Mouse (Mus musculus) stomach, embryonic 15.5 days (tissue): Measurements from ENCODE around the gene Guca1b. TPM values are rescaled to one million over a fixed set of nuclear protein-coding genes. Genes with fewer than 3 reads are reported as not detected.
"Not testable (repeated sequence)": the region's sequence is repeated elsewhere in the genome, so short reads cannot be mapped to it uniquely, and the experiment has no call there.

Experiments
- ATAC-seq: fragments of 200-750 bp; cut with Nextera tagmentation; 2 replicates; pipeline ENCODE4 v1.8.0; 2017; ENCODE audit warnings: low read depth, moderate number of reproducible peaks, moderate TSS enrichment; ENCODE audit not compliant: insufficient read depth, low FRiP score
- H3K27ac ChIP-seq: fragments of 300-500 bp; sonication (generic); 2 replicates; pipeline ENCODE4 v1.5.1; 2015; ENCODE audit warnings: mild to moderate bottlenecking, inconsistent platforms
- H3K27me3 ChIP-seq: fragments of 300-500 bp; sonication (generic); replicated peaks from 2 replicates; pipeline ENCODE4 v1.6.1; 2015; ENCODE audit warnings: inconsistent platforms
- H3K36me3 ChIP-seq: fragments of 300-500 bp; sonication (generic); 2 replicates; pipeline ENCODE4 v1.6.1; 2015; ENCODE audit warnings: inconsistent platforms
- H3K4me1 ChIP-seq: fragments of 300-500 bp; sonication (generic); 2 replicates; pipeline ENCODE4 v1.6.1; 2015; ENCODE audit warnings: inconsistent platforms
- H3K4me2 ChIP-seq: fragments of 300-500 bp; sonication (generic); 2 replicates; pipeline ENCODE4 v1.6.1; 2015; ENCODE audit warnings: mild to moderate bottlenecking, inconsistent platforms
- H3K4me3 ChIP-seq: fragments of 300-500 bp; sonication (generic); replicated peaks from 2 replicates; pipeline ENCODE4 v1.5.1; 2015; ENCODE audit warnings: inconsistent platforms
- H3K9ac ChIP-seq: fragments of 300-500 bp; sonication (generic); 2 replicates; pipeline ENCODE4 v1.6.1; 2015; ENCODE audit warnings: inconsistent platforms
- H3K9me3 ChIP-seq: fragments of 300-500 bp; sonication (generic); 2 replicates; pipeline ENCODE4 v1.6.1; 2016; ENCODE audit warnings: inconsistent platforms
- WGBS: fragments of 180-500 bp; shearing (Covaris S2); methylation state at CpG from one replicate; pipeline ENCODE4 v1.1.7; 2015; 5-methylcytosine and 5-hydroxymethylcytosine counted together
- polyA plus RNA-seq: library from polyadenylated mRNA; unstranded; fragments of >200 nt; fragmentation: Nextera tagmentation; extraction: Ambion mirVana; gene quantifications from 2 replicates; pipeline ENCODE4 v1.2.1, GENCODE M21; 2015

The Guca1b gene
- polyA plus RNA-seq, 1 experiment from 2014 or later, result 0.46 TPM

DNA sequence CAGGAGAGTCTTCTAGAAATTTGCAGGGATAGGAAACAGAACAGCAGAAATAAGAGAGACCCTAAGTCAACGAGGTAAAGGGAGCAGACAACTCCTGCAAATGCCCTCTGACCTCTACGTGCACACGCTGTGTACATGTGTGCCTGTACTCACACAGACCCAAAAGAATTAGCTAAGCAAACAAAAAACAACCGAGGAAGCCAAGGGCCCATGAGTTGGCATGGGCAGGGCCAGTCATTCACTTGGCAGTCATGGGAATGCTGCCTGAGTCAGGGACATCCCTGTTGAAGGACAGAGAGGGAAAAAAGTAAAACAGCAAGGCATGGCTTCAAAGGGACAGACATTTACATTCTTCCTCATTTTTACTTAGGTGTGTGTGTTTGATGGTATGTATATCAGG is 1.9 kb upstream of the Guca1b start:
- Histone ChIP-seq H3K9ac (no peak overlapping the region), H3K27ac (no peak overlapping the region), H3K4me3 (no peak overlapping the region), H3K4me1 (no peaks in the 10 kb centered on the region), H3K27me3 (no peaks in the 10 kb centered on the region), H3K4me2 (no peak overlapping the region), H3K36me3 (peaks cover 20% of the 10 kb centered on the region; the same call in 1 of the 2 replicates), H3K9me3 (no peaks in the 10 kb centered on the region)
- no peak for ATAC-seq
- 80% methylated on average over 4 of the region's 4 CpGs for WGBS

DNA sequence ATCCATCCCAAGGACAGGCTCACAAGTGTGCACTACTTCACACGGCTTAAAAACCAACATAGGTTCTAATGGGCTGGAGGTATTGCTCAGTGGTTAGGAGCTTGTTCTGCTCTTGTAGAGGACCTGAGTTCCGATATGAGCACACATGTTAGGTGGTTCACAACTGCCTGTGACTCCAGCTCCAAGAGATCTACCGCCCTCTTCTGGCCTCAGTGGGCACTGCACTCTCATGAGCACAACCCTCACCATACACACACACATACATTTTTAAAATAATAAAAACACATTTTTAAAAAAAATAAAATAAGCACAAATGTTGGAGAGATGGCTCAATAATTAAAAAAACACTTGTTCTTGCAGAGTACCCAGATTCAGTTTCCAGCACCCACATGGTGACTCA is 1.1 kb upstream of the Guca1b start:
- H3K9ac ChIP-seq, result no peak overlapping the region
- no peak for ATAC-seq
- 83% methylated on average over 3 of the region's 3 CpGs for WGBS

DNA sequence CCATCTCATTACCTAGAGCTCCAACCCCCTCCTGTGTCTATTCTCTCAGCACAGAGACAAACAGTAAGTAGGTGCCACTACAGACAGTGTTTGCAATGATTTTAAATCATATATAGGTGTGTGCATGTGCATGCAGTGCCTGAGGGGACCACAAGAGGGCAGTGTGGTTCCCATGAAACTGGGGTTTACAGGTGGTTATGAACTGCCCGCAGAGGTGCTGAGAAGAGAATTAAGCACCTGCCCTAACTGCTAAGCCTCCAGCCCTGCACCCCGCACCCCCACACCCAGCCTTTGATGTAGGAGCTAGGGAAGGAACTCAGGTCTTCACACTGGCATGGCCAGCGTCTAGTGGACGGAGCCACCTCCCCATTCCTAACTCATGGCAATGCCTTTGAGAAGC is 1.5 kb downstream of the Guca1b start:
- Histone ChIP-seq H3K4me2 (no peak overlapping the region), H3K9me3 (no peaks in the 10 kb centered on the region), H3K36me3 (no peaks in the 10 kb centered on the region), H3K9ac (no peak overlapping the region), H3K4me3 (no peak overlapping the region), H3K27me3 (no peaks in the 10 kb centered on the region), H3K4me1 (no peaks in the 10 kb centered on the region), H3K27ac (no peak overlapping the region)
- no peak for ATAC-seq
- WGBS, result 50% methylated on average over 4 of the region's 4 CpGs

More for the DNA sequence above, 1.1 kb upstream of the Guca1b start:
- no peak overlapping the region for H3K4me2 ChIP-seq
- no peak overlapping the region for H3K27ac ChIP-seq
- H3K4me1 ChIP-seq, result no peaks in the 10 kb centered on the region
- H3K9me3 ChIP-seq, result no peaks in the 10 kb centered on the region
- no peaks in the 10 kb centered on the region for H3K27me3 ChIP-seq
- no peak overlapping the region for H3K4me3 ChIP-seq
- peaks cover 15% of the 10 kb centered on the region; the same call in 1 of the 2 replicates for H3K36me3 ChIP-seq

DNA sequence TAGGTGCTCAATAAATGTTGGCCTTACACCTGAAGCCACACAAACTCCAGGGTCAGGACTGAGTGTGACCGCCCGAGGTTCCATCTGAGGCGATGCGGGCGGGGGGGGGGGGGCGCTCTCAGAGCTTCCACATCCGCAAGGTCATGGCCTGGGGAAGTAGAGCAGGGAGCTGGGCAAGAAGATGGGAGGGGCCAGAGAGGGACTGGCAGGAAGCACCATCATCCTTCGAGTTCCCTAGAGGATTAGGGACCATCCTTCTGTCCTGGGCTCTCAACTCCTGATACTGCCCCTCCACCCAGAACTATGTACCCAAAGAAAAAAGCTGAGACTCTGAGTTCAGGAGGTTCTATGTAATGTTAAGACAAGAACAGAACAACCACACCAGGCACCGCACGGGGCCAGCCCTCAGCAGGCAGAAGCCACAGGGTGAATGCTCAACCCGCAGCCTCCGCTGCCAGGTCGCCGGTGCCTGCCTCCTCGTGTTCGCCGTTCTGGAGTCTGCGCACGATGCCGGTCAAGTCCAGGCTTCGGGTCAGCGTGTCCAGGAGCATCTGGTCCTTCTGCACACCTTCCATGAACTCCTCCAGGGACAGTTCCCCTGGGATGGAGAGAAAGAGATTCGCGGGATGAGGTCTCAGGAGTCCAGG is 9.2 kb downstream of the Guca1b start:
- Histone ChIP-seq H3K9ac (no peak overlapping the region), H3K4me2 (peak overlapping the region; percentile 70), H3K27me3 (peaks cover 14% of the 10 kb centered on the region; the same call in 1 of the 2 replicates), H3K9me3 (no peaks in the 10 kb centered on the region), H3K4me1 (peaks cover 12% of the 10 kb centered on the region; the same call in 1 of the 2 replicates), H3K27ac (no peak overlapping the region), H3K4me3 (peak overlapping the region; percentile 43), H3K36me3 (no peaks in the 10 kb centered on the region)
- ATAC-seq, result no peak
- WGBS, result 17% methylated on average over 24 of the region's 24 CpGs

GRCm38 (mm10) chr17:47395376-47395913 is 10.3 kb downstream of the Guca1b start:
- Histone ChIP-seq H3K27me3 (peaks cover 14% of the 10 kb centered on the region; the same call in 1 of the 2 replicates), H3K36me3 (no peaks in the 10 kb centered on the region), H3K9me3 (no peaks in the 10 kb centered on the region), H3K27ac (no peak overlapping the region), H3K4me3 (peak overlapping the region; percentile 43), H3K4me2 (peak overlapping the region; percentile 70), H3K9ac (no peak overlapping the region; the same call in 1 of the 2 replicates), H3K4me1 (peaks cover 12% of the 10 kb centered on the region; the same call in 1 of the 2 replicates)
- 1% methylated on average over 20 of the region's 20 CpGs for WGBS
- peak; percentile 86 for ATAC-seq

DNA sequence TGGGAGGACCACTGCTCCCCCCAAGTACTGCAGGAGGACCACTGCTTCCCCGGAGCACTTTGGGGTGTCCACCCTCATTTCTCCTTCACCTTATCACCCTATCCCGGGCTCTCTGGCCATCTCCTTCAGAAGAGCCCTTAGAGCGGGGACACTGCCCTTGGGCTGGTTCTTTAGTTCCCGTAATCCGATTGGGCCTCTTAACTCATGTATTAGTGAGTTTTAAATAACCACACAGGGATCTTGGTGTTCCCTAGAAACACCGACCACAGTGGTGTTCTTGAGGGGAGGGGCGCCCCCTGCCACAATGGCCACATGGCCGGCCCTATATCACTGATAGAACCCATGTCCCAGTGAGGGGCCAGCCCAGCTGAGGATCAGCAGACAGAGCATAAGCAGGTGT is 13.9 kb downstream of the Guca1b start:
- 81% methylated on average over 8 of the region's 8 CpGs for WGBS
- Histone ChIP-seq H3K9me3 (no peaks in the 10 kb centered on the region), H3K4me2 (no peak overlapping the region), H3K4me3 (no peak overlapping the region), H3K4me1 (peaks cover 12% of the 10 kb centered on the region; the same call in 1 of the 2 replicates), H3K36me3 (no peaks in the 10 kb centered on the region), H3K27ac (no peak overlapping the region), H3K9ac (no peak overlapping the region), H3K27me3 (peaks cover 14% of the 10 kb centered on the region; the same call in 1 of the 2 replicates)
- no peak for ATAC-seq

DNA sequence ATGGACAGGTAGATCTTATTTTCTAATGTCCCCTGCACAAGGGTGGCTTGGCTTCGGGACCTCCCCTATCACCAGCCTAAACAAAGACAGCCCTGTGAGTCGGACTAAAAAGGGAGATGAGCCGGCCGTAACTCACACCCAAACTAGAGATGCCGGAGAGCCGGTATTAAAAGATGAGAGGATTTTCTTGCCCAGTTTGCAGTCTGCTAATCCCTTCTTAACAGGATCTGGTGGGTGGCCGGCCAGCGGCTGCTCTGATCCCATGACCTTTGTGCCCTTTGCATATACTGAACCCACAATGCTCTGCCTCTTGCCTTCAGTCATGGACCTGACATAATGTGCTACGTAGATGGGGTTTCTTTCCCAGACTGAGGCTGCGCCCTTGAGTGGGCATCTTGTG is 15.3 kb downstream of the Guca1b start, which contains the start of gene Guca1a:
Guca1a (minus strand) TSS at position 134 of the 400 bp plus-strand sequence.
- ATAC-seq, result no peak
- Histone ChIP-seq H3K36me3 (no peaks in the 10 kb centered on the region), H3K27me3 (0 out of 2 replicates have a peak, but pooled peaks cover 4% of the 10 kb centered on the region), H3K4me2 (no peak within 1 kb of the TSS), H3K4me3 (no peak within 1 kb of the TSS), H3K9me3 (no peaks in the 10 kb centered on the region), H3K9ac (no peak within 1 kb of the TSS), H3K27ac (no peak within 1 kb of the TSS), H3K4me1 (0 out of 2 replicates have a peak, but pooled peaks cover 4% of the 10 kb centered on the region)
- WGBS, result 57% methylated on average over 10 of the region's 10 CpGs

DNA sequence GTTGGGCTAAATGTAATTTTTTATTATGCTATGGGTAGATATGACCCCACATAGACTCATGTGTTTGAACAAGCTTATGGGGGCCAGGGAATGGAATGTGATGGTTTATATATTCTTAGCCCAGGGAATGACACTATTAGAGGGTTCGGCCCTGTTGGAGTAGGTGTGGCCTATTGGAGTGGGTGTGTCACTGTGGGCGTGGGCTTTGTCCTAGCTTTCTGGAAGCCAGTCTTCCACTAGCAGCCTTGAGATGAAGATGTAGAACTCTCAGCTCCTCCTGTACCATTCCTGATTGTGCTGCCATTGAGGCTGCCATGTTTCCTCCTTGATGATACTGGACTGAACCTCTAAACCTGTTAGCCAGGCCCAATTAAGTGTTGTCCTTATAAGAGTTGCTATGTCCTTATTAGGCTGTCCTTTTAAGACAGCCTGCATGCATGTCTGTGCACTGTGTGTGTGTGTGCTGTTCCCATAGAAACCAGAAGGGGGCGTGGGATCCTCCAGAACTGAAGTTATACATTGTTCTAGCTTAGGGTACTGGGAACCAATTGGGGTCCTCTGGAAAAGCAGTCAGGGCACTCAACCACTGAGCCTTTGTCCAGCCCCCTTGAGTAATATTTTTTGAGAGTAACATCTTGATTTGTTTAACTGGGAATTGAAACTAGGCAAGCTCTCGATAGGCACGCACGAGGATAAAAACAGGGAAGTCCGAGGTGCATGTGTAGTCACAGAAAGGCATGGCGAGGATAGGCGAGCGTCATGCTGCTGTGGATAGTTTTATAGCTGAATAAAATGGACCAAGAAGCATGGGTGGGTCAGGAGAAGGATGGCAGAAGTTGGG is 22.7 kb downstream of the Guca1b start:
- Histone ChIP-seq H3K27ac (no peak overlapping the region), H3K9me3 (no peaks in the 10 kb centered on the region), H3K27me3 (peaks cover 14% of the 10 kb centered on the region), H3K4me1 (no peaks in the 10 kb centered on the region), H3K4me2 (no peak overlapping the region), H3K4me3 (no peak overlapping the region), H3K9ac (no peak overlapping the region), H3K36me3 (no peaks in the 10 kb centered on the region)
- no peak for ATAC-seq
- WGBS, result 55% methylated on average over 10 of the region's 10 CpGs

DNA sequence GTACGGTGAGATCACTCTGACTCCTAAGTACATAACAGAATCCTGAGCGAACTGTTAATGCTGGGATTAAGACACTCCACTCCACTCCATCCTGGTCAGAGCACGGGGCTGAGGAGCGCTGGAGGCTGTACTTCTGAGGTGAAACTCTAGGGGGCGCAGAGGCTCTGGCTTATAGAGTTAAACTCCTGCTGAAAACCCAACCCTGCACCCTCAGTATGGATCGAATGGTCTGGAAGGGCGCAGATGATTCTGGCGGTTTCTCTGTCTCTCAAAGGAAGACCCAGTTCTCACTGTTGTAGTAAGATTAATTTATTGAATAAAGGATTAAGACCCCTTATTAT is 23.3 kb downstream of the Guca1b start:
- Histone ChIP-seq H3K36me3 (no peaks in the 10 kb centered on the region), H3K9ac (no peak overlapping the region), H3K4me2 (no peak overlapping the region), H3K4me1 (no peaks in the 10 kb centered on the region), H3K4me3 (no peak overlapping the region), H3K27ac (no peak overlapping the region), H3K27me3 (peaks cover 14% of the 10 kb centered on the region), H3K9me3 (no peaks in the 10 kb centered on the region)
- 16% methylated on average over 8 of the region's 8 CpGs for WGBS
- peak; percentile 67 for ATAC-seq

GRCm38 (mm10) chr17:47409897-47410861 is 25.0 kb downstream of the Guca1b start:
- WGBS, result 3% methylated on average over 74 of the region's 74 CpGs
- ATAC-seq, H3K4me1 ChIP-seq, H3K36me3 ChIP-seq, H3K9ac ChIP-seq, H3K27ac ChIP-seq, H3K9me3 ChIP-seq: not testable (repeated sequence)
- Histone ChIP-seq H3K27me3 (peaks cover 14% of the 10 kb centered on the region), H3K4me2 (peak overlapping the region; percentile 75), H3K4me3 (peak overlapping the region; percentile 37)

GRCm38 (mm10) chr17:47420195-47420594 is 35.0 kb downstream of the Guca1b start:
- Histone ChIP-seq H3K4me3 (no peak overlapping the region), H3K9ac (no peak overlapping the region), H3K36me3 (no peaks in the 10 kb centered on the region), H3K27me3 (no peaks in the 10 kb centered on the region), H3K27ac (no peak overlapping the region), H3K9me3 (no peaks in the 10 kb centered on the region), H3K4me2 (no peak overlapping the region), H3K4me1 (no peaks in the 10 kb centered on the region)
- WGBS, result 65% methylated on average over 2 of the region's 2 CpGs
- ATAC-seq, result no peak
